Mouse (Mus musculus): Measurements from ENCODE around the gene Tgfb1i1. TPM values are rescaled to one million over a fixed set of nuclear protein-coding genes. Genes with fewer than 3 reads are reported as not detected.
A peak's percentile ranks its signal among the peaks of the same experiment; 100 is the strongest.

The Tgfb1i1 gene
- polyA plus RNA-seq, 2 experiments: 5.0 to 7.8 TPM

DNA sequence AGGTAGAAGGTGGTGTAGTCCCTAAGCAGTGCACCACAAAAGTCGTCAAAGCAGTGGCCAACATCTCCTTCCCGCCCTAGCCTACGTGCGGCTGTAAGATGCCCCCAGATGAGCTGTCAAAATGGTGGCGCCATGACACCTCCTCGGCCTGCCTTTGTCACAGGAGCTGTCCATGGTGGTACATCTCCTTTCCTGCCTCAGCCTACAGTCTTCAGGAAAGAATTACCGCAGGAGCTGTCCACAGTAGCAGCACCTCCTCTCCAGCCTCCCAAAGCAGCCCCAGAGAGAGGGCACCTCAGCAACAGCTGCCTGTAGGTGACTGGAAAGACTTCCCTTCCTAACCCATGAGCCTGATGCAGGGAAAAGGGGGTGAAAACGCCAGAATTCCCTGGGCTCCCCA, 14.9 kb upstream of the Tgfb1i1 start:
- no peak overlapping the region for H3K4me3 ChIP-seq (ENCODE audit: insufficient read depth in 1 of 2, low read depth in 2 of 2, low read length in 2 of 2)
- H3K27ac ChIP-seq: no peak overlapping the region
- H3K4me1 ChIP-seq (replicated peaks; ENCODE audit: control insufficient read depth in 2 of 2, insufficient read depth in 2 of 2, low read length in 1 of 2): peaks cover 0 to under 1% of the 10 kb centered on the region in 2 experiments; a peak in 2 of 4 replicates
- no peak for TF ChIP-seq EP300 (IDR thresholded peaks at IDR 0.05; ENCODE audit: low read depth)
- TF ChIP-seq CTCF (IDR thresholded peaks at IDR 0.05; ENCODE audit: low read depth): no peak
- no peak overlapping the region for H3K4me2 ChIP-seq (ENCODE audit: low read depth)
- H3K36me3 ChIP-seq (replicated peaks; ENCODE audit: control insufficient read depth, insufficient read depth, low read depth): no peaks in the 10 kb centered on the region
- DNase-seq (ENCODE audit: low read depth in 3 of 3, low spot score in 3 of 3): peak in 2 of 3 experiments; percentile 26 to 41
- ATAC-seq (ENCODE audit: insufficient read depth): no peak
- 29% methylated on average over 8 of the region's 8 CpGs for WGBS (ENCODE audit: insufficient replicate concordance)
- H3K9me3 ChIP-seq (ENCODE audit: control insufficient read depth, low read length): no peaks in the 10 kb centered on the region
- no peak overlapping the region for H3K9ac ChIP-seq (replicated peaks)
- no peaks in the 10 kb centered on the region for H3K27me3 ChIP-seq (ENCODE audit: control insufficient read depth, insufficient read depth, low read length)

DNA sequence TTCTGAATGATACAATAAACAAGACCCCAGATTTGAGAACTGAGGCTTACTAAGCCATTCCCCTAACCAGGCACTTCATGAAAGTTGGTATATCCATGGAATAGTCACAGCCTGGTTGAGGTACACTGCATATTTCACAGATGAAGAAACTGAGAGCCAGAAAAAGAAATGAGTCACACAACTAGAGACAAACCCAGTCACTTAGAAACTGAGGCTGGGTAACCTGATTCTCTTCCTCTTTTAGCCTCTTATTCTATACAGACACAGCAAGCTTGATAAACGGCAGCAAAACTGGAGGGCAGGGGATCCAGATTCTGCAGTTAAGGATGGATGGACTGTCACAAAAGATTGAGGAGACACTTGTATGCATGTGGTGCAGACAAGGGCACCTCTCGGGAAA, 11.8 kb upstream of the Tgfb1i1 start:
- H3K9me3 ChIP-seq (ENCODE audit: control insufficient read depth, low read length): no peaks in the 10 kb centered on the region
- no peaks in the 10 kb centered on the region for H3K36me3 ChIP-seq (replicated peaks; ENCODE audit: control insufficient read depth, insufficient read depth, low read depth)
- H3K4me1 ChIP-seq (replicated peaks; ENCODE audit: control insufficient read depth in 2 of 2, insufficient read depth in 2 of 2, low read length in 1 of 2): peaks cover 9 to 10% of the 10 kb centered on the region in 2 experiments
- no peak overlapping the region for H3K27ac ChIP-seq
- ATAC-seq (ENCODE audit: insufficient read depth) (no peak), DNase-seq (ENCODE audit: low read depth in 3 of 3, low spot score in 3 of 3) (no peak)
- H3K4me3 ChIP-seq (ENCODE audit: insufficient read depth in 1 of 2, low read depth in 2 of 2, low read length in 2 of 2): no peak overlapping the region
- no peak for TF ChIP-seq CTCF (IDR thresholded peaks at IDR 0.05; ENCODE audit: low read depth)
- TF ChIP-seq EP300 (IDR thresholded peaks at IDR 0.05; ENCODE audit: low read depth): no peak
- no peaks in the 10 kb centered on the region for H3K27me3 ChIP-seq (ENCODE audit: control insufficient read depth, insufficient read depth, low read length)
- 62% methylated on average over 2 of the region's 2 CpGs for WGBS (ENCODE audit: insufficient replicate concordance)
- no peak overlapping the region for H3K9ac ChIP-seq (replicated peaks)
- H3K4me2 ChIP-seq (ENCODE audit: low read depth): no peak overlapping the region

DNA sequence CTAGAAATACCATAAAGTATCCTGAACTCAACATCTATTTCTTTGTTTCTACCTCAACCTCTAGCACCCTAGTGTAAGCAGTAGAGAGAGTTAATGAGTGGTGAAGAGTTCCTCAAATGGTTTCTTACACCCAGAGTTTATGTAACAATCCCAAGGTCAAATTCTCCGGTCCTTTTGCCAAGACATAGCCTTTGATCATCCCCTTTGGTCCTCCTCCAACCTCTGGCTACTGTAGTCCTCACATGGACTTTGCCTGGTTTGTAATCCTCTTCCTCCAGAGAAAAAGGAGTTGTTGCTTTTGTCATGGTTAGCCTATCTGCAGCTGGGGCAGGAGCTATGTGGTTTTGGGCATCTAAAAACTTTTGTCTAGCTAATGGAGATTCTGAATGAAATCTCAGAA, 11.1 kb upstream of the Tgfb1i1 start:
- Histone ChIP-seq H3K27ac (no peak overlapping the region), H3K9ac (replicated peaks) (no peak overlapping the region), H3K4me3 (ENCODE audit: insufficient read depth in 1 of 2, low read depth in 2 of 2, low read length in 2 of 2) (no peak overlapping the region), H3K9me3 (ENCODE audit: control insufficient read depth, low read length) (no peaks in the 10 kb centered on the region), H3K4me2 (ENCODE audit: low read depth) (no peak overlapping the region), H3K27me3 (ENCODE audit: control insufficient read depth, insufficient read depth, low read length) (no peaks in the 10 kb centered on the region), H3K4me1 (replicated peaks; ENCODE audit: control insufficient read depth in 2 of 2, insufficient read depth in 2 of 2, low read length in 1 of 2) (peaks cover 9 to 10% of the 10 kb centered on the region in 2 experiments), H3K36me3 (replicated peaks; ENCODE audit: control insufficient read depth, insufficient read depth, low read depth) (peaks cover 5% of the 10 kb centered on the region)
- TF ChIP-seq EP300 (IDR thresholded peaks at IDR 0.05; ENCODE audit: low read depth) (no peak), CTCF (IDR thresholded peaks at IDR 0.05; ENCODE audit: low read depth) (no peak)
- DNase-seq (ENCODE audit: low read depth in 3 of 3, low spot score in 3 of 3) (no peak), ATAC-seq (ENCODE audit: insufficient read depth) (no peak)
- WGBS (ENCODE audit: insufficient replicate concordance): 83% methylated on average over 1 of the region's 1 CpGs

DNA sequence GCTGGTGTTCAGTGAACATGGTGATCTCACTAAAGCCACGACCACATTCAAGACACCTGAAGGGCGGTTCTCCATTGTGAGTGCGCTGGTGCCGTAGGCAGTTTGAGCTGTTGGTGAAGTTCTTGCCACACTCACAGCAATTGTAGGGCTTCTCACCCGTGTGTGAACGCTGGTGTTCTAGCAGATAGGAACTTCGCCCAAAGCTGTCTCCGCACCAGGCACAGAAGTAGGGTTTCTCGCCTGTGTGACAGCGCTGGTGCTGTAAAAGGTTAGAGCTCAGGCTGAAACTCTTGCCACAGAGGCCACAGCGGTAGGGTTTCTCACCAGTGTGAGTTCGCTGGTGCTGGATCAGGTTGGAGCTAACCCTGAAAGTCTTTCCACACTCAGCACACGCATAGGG, 10.2 kb upstream of the Tgfb1i1 start:
- TF ChIP-seq CTCF (IDR thresholded peaks at IDR 0.05; ENCODE audit: low read depth) (no peak), EP300 (IDR thresholded peaks at IDR 0.05; ENCODE audit: low read depth) (no peak)
- no peak overlapping the region for H3K9ac ChIP-seq (replicated peaks)
- H3K27me3 ChIP-seq (ENCODE audit: control insufficient read depth, insufficient read depth, low read length): no peaks in the 10 kb centered on the region
- H3K4me3 ChIP-seq (ENCODE audit: insufficient read depth in 1 of 2, low read depth in 2 of 2, low read length in 2 of 2): peak overlapping the region; percentile 71 to 97; a peak in 3 of 4 replicates
- H3K36me3 ChIP-seq (replicated peaks; ENCODE audit: control insufficient read depth, insufficient read depth, low read depth): peaks cover 5% of the 10 kb centered on the region
- peak overlapping the region; percentile 74 for H3K4me2 ChIP-seq (ENCODE audit: low read depth)
- H3K27ac ChIP-seq: no peak overlapping the region
- no peaks in the 10 kb centered on the region for H3K9me3 ChIP-seq (ENCODE audit: control insufficient read depth, low read length)
- ATAC-seq (ENCODE audit: insufficient read depth) (no peak), DNase-seq (ENCODE audit: low read depth in 3 of 3, low spot score in 3 of 3) (no peak)
- H3K4me1 ChIP-seq (replicated peaks; ENCODE audit: control insufficient read depth in 2 of 2, insufficient read depth in 2 of 2, low read length in 1 of 2): peaks cover 9 to 10% of the 10 kb centered on the region in 2 experiments
- 86% methylated on average over 13 of the region's 13 CpGs for WGBS (ENCODE audit: insufficient replicate concordance)

- 23% methylated on average over 37 of the region's 37 CpGs for WGBS (ENCODE audit: insufficient replicate concordance)
- TF ChIP-seq CTCF (IDR thresholded peaks at IDR 0.05; ENCODE audit: low read depth): peak; percentile 94
- TF ChIP-seq EP300 (IDR thresholded peaks at IDR 0.05; ENCODE audit: low read depth): no peak
- ATAC-seq (ENCODE audit: insufficient read depth): peak; percentile 22; the same call in 1 of the 2 replicates
Observed at GRCm38 (mm10) chr7:128236856-128237592, 9.6 kb upstream of the Tgfb1i1 start, which contains the start of gene Armc5. Armc5 (plus strand) TSS chr7:128237342.

More at GRCm38 (mm10) chr7:128236856-128237592, 9.6 kb upstream of the Tgfb1i1 start, which contains the start of gene Armc5:
- Histone ChIP-seq H3K27ac (peak within 1 kb of the TSS; percentile 95), H3K9me3 (ENCODE audit: control insufficient read depth, low read length) (no peaks in the 10 kb centered on the region), H3K9ac (replicated peaks) (peak within 1 kb of the TSS; percentile 88), H3K4me1 (replicated peaks; ENCODE audit: control insufficient read depth in 2 of 2, insufficient read depth in 2 of 2, low read length in 1 of 2) (peaks cover 9 to 10% of the 10 kb centered on the region in 2 experiments), H3K27me3 (ENCODE audit: control insufficient read depth, insufficient read depth, low read length) (no peaks in the 10 kb centered on the region), H3K4me3 (ENCODE audit: insufficient read depth in 1 of 2, low read depth in 2 of 2, low read length in 2 of 2) (peak within 1 kb of the TSS; percentile 71 to 97), H3K36me3 (replicated peaks; ENCODE audit: control insufficient read depth, insufficient read depth, low read depth) (peaks cover 5% of the 10 kb centered on the region), H3K4me2 (ENCODE audit: low read depth) (peak within 1 kb of the TSS; percentile 74)
- DNase-seq (ENCODE audit: low read depth in 3 of 3, low spot score in 3 of 3): peak; percentile 47 to 64 (median 54)
